Mouse (Mus musculus) liver, embryonic 16.5 days (tissue): Measurements from ENCODE around the gene Anapc4. TPM values are rescaled to one million over a fixed set of nuclear protein-coding genes. Genes with fewer than 3 reads are reported as not detected.

Experiments used
- ATAC-seq: fragments of 200-750 bp; cut with Nextera tagmentation; 2 replicates; pipeline ENCODE4 v1.8.0; 2017; ENCODE audit warnings: low read depth, mild to moderate bottlenecking, moderate number of reproducible peaks, moderate library complexity
- H3K27ac ChIP-seq: fragments of 300-500 bp; sonication (generic); 2 replicates; pipeline ENCODE4 v1.5.1; 2014; ENCODE audit warnings: mild to moderate bottlenecking, low read length
- H3K27me3 ChIP-seq: fragments of 300-500 bp; sonication (generic); 2 replicates; pipeline ENCODE4 v1.6.1; 2014; ENCODE audit warnings: low read depth, low read length, mixed read lengths; ENCODE audit not compliant: control insufficient read depth, insufficient read depth
- H3K36me3 ChIP-seq: fragments of 300-500 bp; sonication (generic); 2 replicates; pipeline ENCODE4 v1.6.1; 2014; ENCODE audit warnings: mild to moderate bottlenecking; ENCODE audit not compliant: control insufficient read depth, insufficient read depth
- H3K4me1 ChIP-seq: fragments of 300-500 bp; sonication (generic); 2 replicates; pipeline ENCODE4 v1.6.1; 2014; ENCODE audit warnings: low read depth, low read length, mixed read lengths; ENCODE audit not compliant: control insufficient read depth
- H3K4me2 ChIP-seq: fragments of 300-500 bp; sonication (generic); 2 replicates; pipeline ENCODE4 v1.6.1; 2014; ENCODE audit warnings: low read depth, low read length, mixed read lengths
- H3K4me3 ChIP-seq: fragments of 300-500 bp; sonication (generic); 2 replicates; pipeline ENCODE4 v1.5.1; 2014; ENCODE audit warnings: low read depth, mild to moderate bottlenecking, low read length
- H3K9ac ChIP-seq: fragments of 300-500 bp; sonication (generic); 2 replicates; pipeline ENCODE4 v1.6.1; 2014; ENCODE audit warnings: low read depth, low read length
- H3K9me3 ChIP-seq: fragments of 300-500 bp; sonication (generic); replicated peaks from 2 replicates; pipeline ENCODE4 v1.6.1; 2016; ENCODE audit warnings: low read length; ENCODE audit not compliant: control insufficient read depth
- WGBS: fragments of 180-500 bp; shearing (Covaris S2); extraction: QIAGEN DNeasy Blood & Tissue Kit; methylation state at CpG from one replicate; pipeline ENCODE4 v1.1.7; 2014; ENCODE audit not compliant: insufficient replicate concordance; 5-methylcytosine and 5-hydroxymethylcytosine counted together
- polyA plus RNA-seq: library from polyadenylated mRNA; unstranded; fragments of >200 nt; fragmentation: Nextera tagmentation; extraction: Ambion mirVana; gene quantifications from 2 replicates; pipeline ENCODE4 v1.2.1, GENCODE M21; 2015

Gene Anapc4
- polyA plus RNA-seq, 1 experiment from 2014 or later = 22.2 TPM

DNA sequence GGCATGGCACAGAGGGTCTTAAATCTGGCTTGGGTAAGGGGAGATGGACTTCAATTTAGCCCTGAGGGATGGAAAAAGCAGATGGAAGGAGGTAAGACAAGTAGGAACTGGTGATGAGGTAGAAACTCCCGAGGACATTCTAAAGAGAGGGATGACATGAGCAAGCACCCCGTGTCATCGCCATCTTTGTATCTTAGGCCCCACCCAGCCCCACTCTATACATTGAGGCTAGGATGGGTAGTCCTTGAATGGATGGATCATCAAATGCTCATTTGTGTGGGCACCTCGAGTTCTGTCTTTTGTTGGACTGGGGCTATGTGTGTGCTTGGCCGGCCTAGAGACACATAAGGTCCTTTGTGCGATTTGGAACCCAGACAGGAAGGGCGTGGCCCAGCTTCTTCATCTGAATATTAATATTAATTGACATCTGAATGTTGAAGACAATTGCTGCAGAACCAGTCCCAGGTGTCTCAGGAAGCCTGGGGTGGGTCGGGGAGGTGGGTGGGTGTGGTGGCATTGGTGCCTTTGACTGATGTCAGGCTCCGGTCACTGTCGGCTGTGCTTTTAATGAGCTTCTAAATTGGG is 77.6 kb downstream of the Anapc4 start:
- 75% methylated on average over 10 of the region's 10 CpGs for WGBS
- Histone ChIP-seq H3K9me3 (no peaks in the 10 kb centered on the region), H3K27me3 (no peaks in the 10 kb centered on the region), H3K4me3 (no peak overlapping the region), H3K36me3 (no peaks in the 10 kb centered on the region), H3K4me1 (no peaks in the 10 kb centered on the region; the same call in 1 of the 2 replicates), H3K4me2 (no peak overlapping the region), H3K9ac (no peak overlapping the region), H3K27ac (no peak overlapping the region)
- ATAC-seq = no peak

- no peak overlapping the region for H3K4me3 ChIP-seq
- no peaks in the 10 kb centered on the region; the same call in 1 of the 2 replicates for H3K4me1 ChIP-seq
- WGBS = 65% methylated on average over 7 of the region's 7 CpGs
Observed at GRCm38 (mm10) chr5:52913711-52914110, 79.9 kb downstream of the Anapc4 start.

GRCm38 (mm10) chr5:52916186-52916585 is 82.4 kb downstream of the Anapc4 start:
- Histone ChIP-seq H3K4me3 (no peak overlapping the region), H3K4me1 (no peaks in the 10 kb centered on the region), H3K36me3 (no peaks in the 10 kb centered on the region), H3K9ac (no peak overlapping the region), H3K27me3 (no peaks in the 10 kb centered on the region), H3K9me3 (no peaks in the 10 kb centered on the region), H3K4me2 (no peak overlapping the region), H3K27ac (no peak overlapping the region)
- WGBS = 65% methylated on average over 6 of the region's 6 CpGs
- ATAC-seq = no peak

More at GRCm38 (mm10) chr5:52913711-52914110, 79.9 kb downstream of the Anapc4 start:
- Histone ChIP-seq H3K9me3 (no peaks in the 10 kb centered on the region), H3K27ac (no peak overlapping the region), H3K36me3 (no peaks in the 10 kb centered on the region), H3K9ac (no peak overlapping the region), H3K27me3 (no peaks in the 10 kb centered on the region), H3K4me2 (no peak overlapping the region)
- no peak for ATAC-seq

Other genes with a start within 250 kb of the Anapc4 start
- 9.0 and 9.2 TPM in 2 replicates for gene Sepsecs, start 164.3 kb upstream of the Anapc4 start, polyA plus RNA-seq
- 14.4 and 15.8 TPM in 2 replicates for gene Pi4k2b, start 92.4 kb upstream of the Anapc4 start, polyA plus RNA-seq
- 6.0 and 6.7 TPM in 2 replicates for gene Zcchc4, start 58.6 kb upstream of the Anapc4 start, polyA plus RNA-seq
- gene Slc34a2, start 204.1 kb downstream of the Anapc4 start, polyA plus RNA-seq = 0.07 and 0.21 TPM in 2 replicates